Mouse (Mus musculus): ENCODE measurements at regions not wholly inside any gene's neighbourhood (a gene's known extent, or its start where the extent isn't known, plus 50 kb on each side); places are given as distances from the start of the nearest gene placed in this dataset.

- DNase-seq (ENCODE audit: low spot score in 2 of 2), result no peak
Measured at GRCm38 (mm10) chr1:35331602-35332339, 482.0 kb downstream of the Plekhb2 start.

GRCm38 (mm10) chr1:35332340-35332684 is 482.5 kb downstream of the Plekhb2 start:
- no peak for DNase-seq (ENCODE audit: low spot score in 2 of 2)

- DNase-seq (ENCODE audit: low spot score in 2 of 2), result no peak
Measured at GRCm38 (mm10) chr1:35337647-35338046, 487.9 kb downstream of the Plekhb2 start.

GRCm38 (mm10) chr1:35338184-35338583 is 488.4 kb downstream of the Plekhb2 start:
- DNase-seq (ENCODE audit: low spot score in 2 of 2), result no peak

GRCm38 (mm10) chr1:35344539-35344938 is 494.8 kb downstream of the Plekhb2 start:
- DNase-seq (ENCODE audit: low spot score in 2 of 2), result no peak

- DNase-seq (ENCODE audit: low spot score in 2 of 2), result no peak
Measured at GRCm38 (mm10) chr1:35348294-35348693, 498.5 kb downstream of the Plekhb2 start.

GRCm38 (mm10) chr1:35358981-35359380 is 509.2 kb downstream of the Plekhb2 start:
- DNase-seq (ENCODE audit: low spot score in 2 of 2), result no peak

GRCm38 (mm10) chr1:35361465-35361864 is 511.7 kb downstream of the Plekhb2 start:
- no peak for DNase-seq (ENCODE audit: low spot score in 2 of 2)

GRCm38 (mm10) chr1:35362836-35363235 is 513.1 kb downstream of the Plekhb2 start:
- DNase-seq (ENCODE audit: low spot score in 2 of 2), result peak; percentile 10 to 40

- DNase-seq (ENCODE audit: low spot score in 2 of 2), result no peak
Measured at GRCm38 (mm10) chr1:35366559-35366958, 516.8 kb downstream of the Plekhb2 start.

GRCm38 (mm10) chr1:35372751-35373150 is 523.0 kb downstream of the Plekhb2 start:
- no peak for DNase-seq (ENCODE audit: low spot score in 2 of 2)

- no peak for DNase-seq (ENCODE audit: low spot score in 2 of 2)
Measured at GRCm38 (mm10) chr1:35380633-35381385, 531.0 kb downstream of the Plekhb2 start.

GRCm38 (mm10) chr1:35385430-35385829 is 535.7 kb downstream of the Plekhb2 start:
- peak; percentile 56 to 72 for DNase-seq (ENCODE audit: low spot score in 2 of 2)

- DNase-seq (ENCODE audit: low spot score in 2 of 2), result peak; percentile 12 to 78
Measured at GRCm38 (mm10) chr1:35388181-35388580, 538.4 kb downstream of the Plekhb2 start.

GRCm38 (mm10) chr1:35390371-35390770 is 540.6 kb downstream of the Plekhb2 start:
- DNase-seq (ENCODE audit: low spot score in 2 of 2), result no peak

GRCm38 (mm10) chr1:35390858-35391586 is 541.2 kb downstream of the Plekhb2 start:
- DNase-seq (ENCODE audit: low spot score in 2 of 2), result no peak

- no peak for DNase-seq (ENCODE audit: low spot score in 2 of 2)
Measured at GRCm38 (mm10) chr1:35393550-35394118, 543.9 kb downstream of the Plekhb2 start.

GRCm38 (mm10) chr1:35400674-35401359 is 551.0 kb downstream of the Plekhb2 start:
- no peak for DNase-seq (ENCODE audit: low spot score in 2 of 2)

GRCm38 (mm10) chr1:35402995-35403394 is 553.2 kb downstream of the Plekhb2 start:
- DNase-seq (ENCODE audit: low spot score in 2 of 2), result no peak

GRCm38 (mm10) chr1:35405418-35405817 is 555.6 kb downstream of the Plekhb2 start:
- DNase-seq (ENCODE audit: low spot score in 2 of 2), result no peak

- peak in 1 of 2 experiments; percentile 39 for DNase-seq (ENCODE audit: low spot score in 2 of 2)
Measured at GRCm38 (mm10) chr1:35415646-35416045, 565.9 kb downstream of the Plekhb2 start.

Data from layer of hippocampus, adult 18-20 months (tissue).